Mouse (Mus musculus) midbrain, embryonic 11.5 days (tissue): ENCODE measurements at regions not wholly inside any gene's neighbourhood (a gene's known extent, or its start where the extent isn't known, plus 50 kb on each side); places are given as distances from the start of the nearest gene placed in this dataset.

Experiments used
- ATAC-seq: fragments of 200-750 bp; cut with Nextera tagmentation; 2 replicates; pipeline ENCODE4 v1.8.0; 2017; ENCODE audit warnings: moderate TSS enrichment, moderate library complexity; ENCODE audit not compliant: low FRiP score
- DNase-seq: peaks from one replicate; pipeline ENCODE4 v3.0.0; 2015; ENCODE audit warnings: low spot score; ENCODE audit errors: missing footprints
- H3K27ac ChIP-seq: fragments of 300-500 bp; sonication (generic); 2 replicates; pipeline ENCODE4 v1.5.1; 2014; ENCODE audit warnings: low read depth, low read length
- H3K27me3 ChIP-seq: fragments of 300-500 bp; sonication (generic); 2 replicates; pipeline ENCODE4 v1.6.1; 2014; ENCODE audit warnings: mild to moderate bottlenecking, low read length, moderate library complexity, mixed read lengths; ENCODE audit not compliant: control insufficient read depth, insufficient read depth
- H3K36me3 ChIP-seq: fragments of 300-500 bp; sonication (generic); 2 replicates; pipeline ENCODE4 v1.6.1; 2014; ENCODE audit warnings: mild to moderate bottlenecking, low read length, moderate library complexity, mixed read lengths; ENCODE audit not compliant: control insufficient read depth, insufficient read depth
- H3K4me1 ChIP-seq: fragments of 300-500 bp; sonication (generic); 2 replicates; pipeline ENCODE4 v1.6.1; 2014; ENCODE audit warnings: low read length; ENCODE audit not compliant: control insufficient read depth, insufficient read depth
- H3K4me2 ChIP-seq: fragments of 300-500 bp; sonication (generic); 2 replicates; pipeline ENCODE4 v1.6.1; 2014; ENCODE audit warnings: mild to moderate bottlenecking, moderate library complexity
- H3K4me3 ChIP-seq: fragments of 300-500 bp; sonication (generic); 2 replicates; pipeline ENCODE4 v1.5.1; 2014; ENCODE audit warnings: low read depth, low read length
- H3K9ac ChIP-seq: fragments of 300-500 bp; sonication (generic); 2 replicates; pipeline ENCODE4 v1.6.1; 2014; ENCODE audit warnings: low read length
- H3K9me3 ChIP-seq: fragments of 300-500 bp; sonication (generic); 2 replicates; pipeline ENCODE4 v1.6.1; 2016; ENCODE audit warnings: low read length; ENCODE audit not compliant: control insufficient read depth
- WGBS: fragments of 180-500 bp; shearing (Covaris S2); extraction: QIAGEN DNeasy Blood & Tissue Kit; methylation state at CpG from one replicate; pipeline ENCODE4 v1.1.7; 2014; 5-methylcytosine and 5-hydroxymethylcytosine counted together

DNA sequence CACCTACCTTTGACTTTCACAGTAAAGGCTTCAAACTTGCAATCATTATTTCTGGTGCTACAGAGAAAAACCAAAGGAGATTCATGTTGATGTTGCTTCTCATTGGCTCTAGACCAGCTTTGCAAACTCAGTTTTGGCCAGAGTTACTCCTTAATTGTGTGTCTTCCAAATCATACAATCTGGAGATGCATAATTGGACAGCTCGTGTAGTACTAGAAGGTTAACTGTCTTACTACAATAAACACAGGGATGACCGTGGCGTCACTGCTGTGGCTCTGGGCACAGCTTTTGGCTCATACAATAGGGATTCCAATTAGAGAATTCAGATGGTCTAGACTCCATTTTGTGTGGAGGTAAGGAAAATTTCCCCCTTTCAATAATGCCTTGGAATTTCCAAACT, 544.6 kb downstream of the Tns1 start:
- Histone ChIP-seq H3K4me3 (no peak overlapping the region), H3K4me2 (no peak overlapping the region), H3K27me3 (no peaks in the 10 kb centered on the region), H3K4me1 (no peaks in the 10 kb centered on the region), H3K27ac (no peak overlapping the region), H3K9me3 (no peaks in the 10 kb centered on the region), H3K9ac (no peak overlapping the region), H3K36me3 (no peaks in the 10 kb centered on the region)
- DNase-seq (no peak), ATAC-seq (no peak)
- WGBS, result 90% methylated on average over 3 of the region's 3 CpGs

DNA sequence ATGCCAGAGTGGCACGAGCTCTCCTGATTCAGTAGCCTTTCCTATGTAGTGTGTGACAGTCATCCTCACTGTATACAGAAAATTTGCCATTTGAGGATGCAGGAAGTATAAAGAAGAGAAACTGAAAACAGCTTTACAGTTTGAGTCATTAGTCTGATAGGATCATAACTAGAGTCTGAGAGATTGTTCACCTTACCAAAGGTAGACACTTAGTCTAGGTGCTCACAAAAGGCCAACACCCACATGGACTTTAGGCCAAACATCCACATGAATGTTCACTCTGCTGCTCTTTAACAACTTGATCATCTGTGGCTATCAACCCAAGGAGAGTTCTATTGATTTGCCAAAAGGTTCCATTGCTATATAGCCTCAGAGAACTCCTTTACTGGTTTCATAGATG, 547.2 kb downstream of the Tns1 start:
- Histone ChIP-seq H3K27ac (no peak overlapping the region), H3K4me1 (no peaks in the 10 kb centered on the region), H3K9me3 (no peaks in the 10 kb centered on the region), H3K36me3 (no peaks in the 10 kb centered on the region), H3K27me3 (no peaks in the 10 kb centered on the region), H3K4me2 (no peak overlapping the region), H3K4me3 (no peak overlapping the region), H3K9ac (no peak overlapping the region)
- ATAC-seq (no peak), DNase-seq (no peak)
- WGBS, result 88% methylated on average over 1 of the region's 1 CpGs

DNA sequence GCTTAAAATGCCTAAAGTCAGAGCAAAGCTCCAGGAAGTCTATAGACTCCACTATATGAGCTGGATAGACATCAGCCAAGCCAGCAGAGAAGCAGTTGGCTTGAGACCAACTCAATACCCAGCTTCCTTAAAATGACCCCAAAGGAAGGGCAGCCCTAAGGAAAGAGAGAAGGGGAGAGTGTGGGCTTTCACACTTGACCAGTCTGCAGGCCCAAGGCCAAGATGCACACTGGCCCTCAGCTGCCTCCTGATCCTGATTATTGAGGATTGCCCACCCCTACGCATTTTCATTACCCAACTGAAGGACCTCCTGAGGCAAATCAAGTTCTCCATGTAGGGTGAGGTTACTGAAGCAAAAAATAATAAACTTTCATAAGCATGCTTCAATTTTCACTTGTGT, 548.6 kb downstream of the Tns1 start:
- Histone ChIP-seq H3K4me1 (no peaks in the 10 kb centered on the region), H3K4me3 (no peak overlapping the region), H3K36me3 (no peaks in the 10 kb centered on the region), H3K4me2 (no peak overlapping the region), H3K9me3 (no peaks in the 10 kb centered on the region), H3K9ac (no peak overlapping the region), H3K27ac (no peak overlapping the region), H3K27me3 (no peaks in the 10 kb centered on the region)
- ATAC-seq (no peak), DNase-seq (no peak)
- WGBS, result 56% methylated on average over 1 of the region's 1 CpGs

DNA sequence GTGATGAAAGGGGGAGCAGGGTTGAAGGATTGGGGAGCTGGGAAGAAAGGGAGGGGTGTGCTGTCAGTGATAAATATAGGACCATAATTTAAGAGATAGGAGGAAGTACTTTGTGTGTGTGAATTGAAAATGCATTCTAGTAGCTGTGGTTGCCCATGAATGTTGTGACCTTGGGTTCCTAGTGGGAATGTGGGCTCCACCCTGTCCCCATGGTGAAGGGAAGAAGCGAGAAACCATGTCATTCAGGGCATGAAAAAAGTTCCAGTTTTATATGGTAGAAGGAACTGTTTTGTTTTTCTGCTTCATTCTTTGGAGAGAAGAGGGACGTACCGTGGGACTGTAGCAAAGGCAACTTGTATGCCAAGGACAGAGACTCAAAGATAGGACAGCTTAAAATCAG, 553.3 kb downstream of the Tns1 start:
- no peak for DNase-seq

DNA sequence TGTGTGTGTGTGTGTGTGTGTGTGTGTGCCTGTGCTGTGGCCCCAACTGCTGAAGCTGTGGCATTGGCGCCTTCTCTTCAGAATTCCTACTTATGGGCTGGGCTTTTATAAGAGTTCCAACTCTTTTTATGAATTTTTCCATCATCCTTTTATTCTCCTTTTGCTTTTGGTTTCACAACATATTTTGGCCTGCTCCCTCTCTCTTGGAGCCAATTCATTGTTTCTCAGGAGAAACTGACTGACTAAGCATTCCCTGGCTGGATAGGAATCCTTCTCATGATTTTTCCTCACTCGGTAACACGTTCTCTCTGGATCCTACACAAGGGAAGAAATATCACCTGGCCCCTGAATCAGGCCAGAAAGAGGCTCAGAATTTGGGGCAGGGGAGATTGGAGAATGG, 551.1 kb upstream of the Tnp1 start:
- H3K4me2 ChIP-seq, result no peak overlapping the region
- H3K4me3 ChIP-seq, result no peak overlapping the region
- WGBS, result 94% methylated on average over 3 of the region's 3 CpGs
- H3K27me3 ChIP-seq, result no peaks in the 10 kb centered on the region
- H3K9me3 ChIP-seq, result no peaks in the 10 kb centered on the region; the same call in 1 of the 2 replicates
- DNase-seq (no peak), ATAC-seq (no peak)
- H3K27ac ChIP-seq, result no peak overlapping the region
- no peak overlapping the region for H3K9ac ChIP-seq
- no peaks in the 10 kb centered on the region for H3K36me3 ChIP-seq
- H3K4me1 ChIP-seq, result no peaks in the 10 kb centered on the region

More for the DNA sequence above, 553.3 kb downstream of the Tns1 start:
- Histone ChIP-seq H3K27ac (no peak overlapping the region), H3K36me3 (no peaks in the 10 kb centered on the region), H3K9me3 (no peaks in the 10 kb centered on the region), H3K27me3 (no peaks in the 10 kb centered on the region), H3K4me3 (no peak overlapping the region), H3K4me2 (no peak overlapping the region), H3K9ac (no peak overlapping the region), H3K4me1 (no peaks in the 10 kb centered on the region)
- WGBS, result 76% methylated on average over 3 of the region's 3 CpGs
- no peak for ATAC-seq

DNA sequence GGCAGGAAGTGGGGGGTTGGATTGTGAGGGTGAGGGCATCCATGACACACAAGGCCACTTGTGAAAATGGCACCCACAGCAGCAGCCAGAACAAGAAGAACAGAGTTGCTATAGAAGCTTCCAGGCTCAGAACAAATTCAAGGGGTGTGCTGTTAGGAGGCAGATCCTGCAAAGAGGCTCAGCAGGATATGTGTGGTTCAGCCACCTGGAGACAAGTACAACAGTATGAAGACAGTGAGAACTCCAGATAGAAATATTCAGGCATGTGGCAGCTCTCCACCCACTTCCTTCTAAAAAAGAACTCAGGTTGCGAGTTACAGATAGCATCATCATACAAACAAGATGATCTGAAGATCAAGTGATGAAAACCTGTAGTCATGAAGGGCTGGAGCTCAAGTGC, 544.9 kb upstream of the Tnp1 start:
- ATAC-seq (no peak), DNase-seq (no peak)
- Histone ChIP-seq H3K4me2 (no peak overlapping the region), H3K36me3 (no peaks in the 10 kb centered on the region), H3K4me1 (no peaks in the 10 kb centered on the region), H3K9me3 (no peaks in the 10 kb centered on the region; the same call in 1 of the 2 replicates), H3K27ac (no peak overlapping the region), H3K27me3 (no peaks in the 10 kb centered on the region), H3K9ac (no peak overlapping the region), H3K4me3 (no peak overlapping the region)
- 91% methylated on average over 1 of the region's 1 CpGs for WGBS

DNA sequence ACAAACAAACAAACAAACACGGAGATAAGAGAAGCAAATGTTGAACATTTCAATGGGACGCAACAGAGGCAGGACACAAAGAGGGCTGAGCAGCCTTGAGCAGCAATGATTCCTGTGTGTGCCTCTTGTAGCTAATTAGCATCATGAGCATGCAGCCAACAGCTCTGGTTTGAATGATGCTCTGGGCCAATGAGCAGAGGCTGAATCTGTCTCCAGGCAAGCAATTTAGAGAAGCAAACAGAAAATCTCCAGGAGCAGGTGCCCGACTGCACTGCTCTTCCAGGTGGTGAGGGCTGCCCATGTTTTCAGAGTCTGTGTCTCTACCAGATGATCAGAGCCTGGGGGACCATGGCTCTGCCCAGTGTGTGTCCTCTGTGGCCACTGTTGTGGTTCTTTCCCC, 532.2 kb upstream of the Tnp1 start:
- ATAC-seq, result no peak
- Histone ChIP-seq H3K36me3 (no peaks in the 10 kb centered on the region), H3K4me2 (no peak overlapping the region), H3K4me3 (no peak overlapping the region), H3K27ac (no peak overlapping the region), H3K9ac (no peak overlapping the region), H3K27me3 (no peaks in the 10 kb centered on the region), H3K9me3 (no peaks in the 10 kb centered on the region), H3K4me1 (no peaks in the 10 kb centered on the region)
- 80% methylated on average over 3 of the region's 3 CpGs for WGBS
- DNase-seq, result no peak

DNA sequence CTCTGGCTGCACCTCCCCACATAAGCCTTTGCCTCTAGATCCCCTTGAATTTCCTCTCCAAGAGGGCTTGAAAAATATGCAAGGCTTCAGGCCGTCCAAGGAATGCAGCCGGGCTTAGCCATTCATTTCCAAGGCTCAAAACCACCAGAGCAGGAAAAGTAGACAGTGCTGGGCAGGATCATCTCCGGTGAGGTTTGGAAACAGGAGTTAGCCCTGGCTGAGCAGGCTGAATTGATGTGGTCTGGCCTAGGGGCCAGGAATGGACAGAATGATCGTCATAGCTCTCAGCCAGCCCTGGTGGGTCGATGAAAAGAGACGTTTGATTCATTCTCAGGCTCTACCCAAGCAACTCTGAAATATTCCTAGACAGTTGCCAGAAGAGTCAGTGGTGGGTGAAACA, 529.7 kb upstream of the Tnp1 start:
- H3K27me3 ChIP-seq, result no peaks in the 10 kb centered on the region
- no peak overlapping the region for H3K4me3 ChIP-seq
- WGBS, result 58% methylated on average over 6 of the region's 6 CpGs
- H3K9me3 ChIP-seq, result no peaks in the 10 kb centered on the region
- no peak for ATAC-seq
- no peaks in the 10 kb centered on the region for H3K4me1 ChIP-seq
- no peak overlapping the region for H3K9ac ChIP-seq
- H3K4me2 ChIP-seq, result no peak overlapping the region
- no peaks in the 10 kb centered on the region for H3K36me3 ChIP-seq
- H3K27ac ChIP-seq, result no peak overlapping the region
- no peak for DNase-seq

DNA sequence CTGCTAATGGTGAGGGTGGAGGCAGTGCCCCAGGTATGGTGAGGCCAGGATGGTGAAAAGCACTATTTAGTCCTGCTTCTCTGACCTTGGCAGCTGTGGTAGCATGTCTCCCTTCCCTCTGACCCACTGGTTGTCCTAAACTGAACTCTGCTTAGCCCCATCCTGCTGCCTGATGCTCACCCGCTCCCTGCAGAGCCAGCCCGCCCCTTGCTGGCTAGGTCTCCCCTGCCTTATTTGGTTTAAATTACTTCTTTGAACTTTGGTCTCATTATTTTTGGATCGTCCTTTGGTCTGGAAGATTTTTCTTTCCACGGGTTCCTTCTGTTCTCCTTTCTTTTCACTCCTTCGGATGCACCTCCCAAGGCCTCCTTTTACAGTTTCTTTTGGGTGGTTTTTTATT, 525.7 kb upstream of the Tnp1 start:
- ATAC-seq, result no peak
- no peak for DNase-seq
- Histone ChIP-seq H3K27ac (no peak overlapping the region), H3K9me3 (no peaks in the 10 kb centered on the region), H3K9ac (no peak overlapping the region), H3K4me3 (no peak overlapping the region), H3K36me3 (no peaks in the 10 kb centered on the region), H3K4me2 (no peak overlapping the region), H3K4me1 (no peaks in the 10 kb centered on the region), H3K27me3 (no peaks in the 10 kb centered on the region)
- WGBS, result 65% methylated on average over 5 of the region's 5 CpGs

DNA sequence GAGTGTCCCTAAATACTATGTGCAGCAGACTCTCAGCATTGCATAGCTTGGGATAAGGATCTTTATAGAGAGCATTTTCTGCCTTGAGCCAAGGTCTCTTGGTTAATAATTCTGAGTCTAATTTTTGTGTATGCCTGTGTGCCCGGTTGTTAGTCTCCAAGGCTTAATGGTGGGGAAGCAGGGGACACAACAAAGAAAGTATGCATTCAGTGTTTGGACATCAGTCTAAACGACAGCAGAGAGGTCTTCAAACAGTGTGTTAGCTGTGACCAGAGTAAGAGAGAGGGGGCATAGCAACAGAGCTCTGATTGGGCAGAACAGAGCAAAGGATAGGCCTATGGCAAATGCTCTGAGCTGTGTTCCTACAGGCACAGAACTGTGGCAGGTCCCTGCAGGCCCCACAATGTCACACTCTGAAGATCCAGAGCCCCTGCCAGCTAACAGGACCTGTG, 522.7 kb upstream of the Tnp1 start:
- WGBS, result 61% methylated on average over 2 of the region's 2 CpGs
- ATAC-seq (peak; percentile 78; the same call in 1 of the 2 replicates), DNase-seq (peak; percentile 85)
- Histone ChIP-seq H3K36me3 (no peaks in the 10 kb centered on the region), H3K4me1 (no peaks in the 10 kb centered on the region), H3K27me3 (no peaks in the 10 kb centered on the region), H3K9me3 (no peaks in the 10 kb centered on the region), H3K4me2 (no peak overlapping the region), H3K9ac (no peak overlapping the region), H3K4me3 (no peak overlapping the region), H3K27ac (no peak overlapping the region)
